25 mouse cellular contexts compared by ENCODE assay signal in genomic region chr8:128504136-128504829, GRCm38 (mm10).
"Had no signal": no experiment of that assay in that cellular context is flagged by ENCODE, and none has a peak within 500 bp of the region (broad histone marks: within the 10 kb centered on the region; RNA-seq: fewer than 3 reads in every experiment).

No protein-coding gene starts in this region.

- H3K4me3 ChIP-seq: gastrocnemius, adult 2 months; heart, adult 2 months; heart, embryonic 10.5 days; heart, embryonic 12.5 days; hindbrain, embryonic 12.5 days; intestine, embryonic 15.5 days; layer of hippocampus, adult 2 months; left cerebral cortex, adult 2 months; limb, embryonic 13.5 days; limb, embryonic 15.5 days; liver, embryonic 12.5 days had no signal

- H3K27me3 ChIP-seq: heart, embryonic 12.5 days; hindbrain, embryonic 12.5 days; intestine, embryonic 15.5 days; limb, embryonic 13.5 days; limb, embryonic 15.5 days; liver, embryonic 12.5 days had no signal

- DNase-seq: gastrocnemius, adult 2 months; gastrocnemius, postnatal 10 days; gastrocnemius, postnatal 25 days; heart, adult 2 months; heart, postnatal 14 days; heart, postnatal 36 days; kidney, adult 18-20 months; kidney, adult 8-10 months; kidney, postnatal 10 days; kidney, postnatal 25 days; kidney, postnatal 4 days; lung, adult 18-20 months had no signal

- H3K36me3 ChIP-seq: hindbrain, embryonic 12.5 days had no signal

- H3K9ac ChIP-seq: heart, embryonic 12.5 days; hindbrain, embryonic 12.5 days; hindbrain, embryonic 14.5 days; intestine, embryonic 15.5 days; limb, embryonic 13.5 days; limb, embryonic 15.5 days; liver, embryonic 12.5 days; liver, embryonic 14.5 days had no signal

- H3K4me2 ChIP-seq: heart, embryonic 12.5 days; hindbrain, embryonic 12.5 days; hindbrain, embryonic 14.5 days; intestine, embryonic 15.5 days; limb, embryonic 13.5 days; limb, embryonic 15.5 days; liver, embryonic 12.5 days had no signal

- ATAC-seq: hindbrain, embryonic 16.5 days; intestine, embryonic 15.5 days; intestine, postnatal 0 days; liver, embryonic 12.5 days had no signal

- H3K4me1 ChIP-seq: hindbrain, embryonic 12.5 days; intestine, embryonic 15.5 days; limb, embryonic 13.5 days; limb, embryonic 15.5 days; liver, embryonic 12.5 days had no signal

- H3K9me3 ChIP-seq: heart, embryonic 10.5 days; heart, embryonic 12.5 days; hindbrain, embryonic 12.5 days; intestine, embryonic 15.5 days; limb, embryonic 13.5 days; limb, embryonic 15.5 days; liver, embryonic 12.5 days had no signal

- H3K27ac ChIP-seq: gastrocnemius, adult 2 months; heart, adult 2 months; heart, embryonic 10.5 days; hindbrain, embryonic 12.5 days; hindbrain, embryonic 14.5 days; intestine, embryonic 15.5 days; layer of hippocampus, adult 2 months; left cerebral cortex, adult 2 months; limb, embryonic 13.5 days; limb, embryonic 15.5 days; liver, embryonic 12.5 days; liver, embryonic 14.5 days had no signal
